Mouse (Mus musculus) T-helper 1 cell (primary cell): ENCODE measurements at regions not wholly inside any gene's neighbourhood (a gene's known extent, or its start where the extent isn't known, plus 50 kb on each side); places are given as distances from the start of the nearest gene placed in this dataset.

Source experiments
- in situ Hi-C: fragments of 300-600 bp; cut with MboI, MseI; formaldehyde crosslinking; loops from one replicate; pipeline ENCODE4 v1.15.1; 2025; ENCODE audit warnings: high pct_unique_total_duplicates

DNA sequence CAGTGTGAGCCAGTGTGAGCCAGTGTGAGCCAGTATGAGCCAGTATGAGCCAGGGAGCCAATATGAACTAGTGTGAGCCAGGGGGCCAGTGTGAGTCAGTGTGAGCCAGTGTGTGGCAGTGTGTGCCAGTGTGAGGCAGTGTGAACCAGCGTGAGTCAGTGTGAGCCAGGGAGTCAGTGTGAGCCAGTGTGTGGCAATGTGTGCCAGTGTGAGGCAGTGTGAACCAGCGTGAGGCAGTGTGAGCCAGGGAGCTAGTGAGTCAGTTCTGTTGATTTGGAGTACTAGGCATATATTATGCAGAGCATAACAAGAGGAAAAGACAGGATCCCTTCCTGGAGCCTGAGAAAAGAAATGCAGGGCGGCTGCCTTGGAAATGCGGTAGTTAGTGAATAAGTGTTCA is 82.7 kb upstream of the Zfhx3 start:
- in situ Hi-C loops: no loop called here

- in situ Hi-C loops: no loop called here
These were observed 82.2 kb upstream of the Zfhx3 start for GRCm38 (mm10) chr8:107860251-107860650.

DNA sequence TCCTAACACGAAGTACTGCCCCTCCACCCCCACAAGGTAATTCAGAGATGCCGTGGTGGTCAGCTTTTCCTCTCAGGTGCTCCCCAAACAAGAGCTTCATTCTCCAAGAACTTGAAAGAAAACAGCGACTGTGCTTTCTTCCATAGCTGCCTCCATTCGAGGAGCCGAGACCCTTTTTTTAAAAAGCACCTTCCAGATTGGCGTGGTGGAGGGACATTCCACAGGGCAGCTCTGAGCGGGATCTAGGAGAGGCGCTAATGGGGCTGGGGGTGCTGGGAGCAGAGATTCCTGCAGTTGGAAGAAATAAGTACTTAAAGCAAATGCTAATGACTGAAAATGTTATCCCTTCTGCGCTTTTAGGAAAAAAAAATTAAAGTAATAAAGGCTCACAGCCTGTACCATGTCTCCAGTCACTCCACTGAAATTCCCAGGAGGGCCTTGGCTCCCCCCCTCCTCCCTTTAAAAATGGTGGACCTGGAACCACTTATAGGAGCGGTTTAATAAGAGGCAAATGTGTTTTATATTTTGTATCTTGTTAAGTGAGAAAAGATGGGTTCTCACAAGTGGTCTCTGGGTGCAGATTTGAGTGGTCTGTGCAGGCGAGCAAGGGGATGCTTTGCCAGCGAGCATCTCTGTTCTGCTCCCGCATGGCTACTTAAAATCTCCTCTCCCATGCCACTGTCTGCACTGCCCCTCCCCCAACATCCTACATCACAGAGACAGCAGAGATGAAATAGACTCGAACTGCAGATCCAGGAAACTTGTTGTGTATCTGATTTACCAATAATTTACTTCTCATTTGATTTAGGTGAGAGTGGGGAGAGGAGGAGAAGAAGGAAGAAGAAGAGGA is 77.4 kb upstream of the Zfhx3 start:
- in situ Hi-C loops: no loop called here

GRCm38 (mm10) chr8:107865744-107866143 is 76.7 kb upstream of the Zfhx3 start:
- in situ Hi-C loops: no loop called here

DNA sequence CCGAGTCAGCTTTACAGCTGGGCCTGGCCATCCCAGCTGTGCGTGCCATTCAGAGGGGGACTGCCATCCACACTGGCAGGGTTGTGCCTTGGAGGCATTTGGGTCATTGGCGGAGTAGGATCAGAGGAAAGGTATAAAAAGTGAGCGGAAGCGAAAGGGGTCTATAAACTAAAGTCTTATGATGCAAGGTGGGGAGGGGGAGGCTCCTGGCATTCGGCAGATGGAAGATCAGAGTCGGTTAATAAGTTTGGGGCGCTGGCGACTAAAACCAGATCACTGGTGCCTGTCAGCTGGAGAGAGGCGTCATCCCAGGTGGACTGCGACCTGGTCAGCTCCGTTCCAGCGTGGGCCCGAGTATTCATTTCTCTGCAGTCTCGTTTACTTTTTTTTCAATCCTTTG is 70.7 kb upstream of the Zfhx3 start:
- in situ Hi-C loops: no loop called here

GRCm38 (mm10) chr8:107872121-107872520 is 70.3 kb upstream of the Zfhx3 start:
- in situ Hi-C loops: no loop called here

GRCm38 (mm10) chr8:107876455-107876854 is 66.0 kb upstream of the Zfhx3 start:
- in situ Hi-C loops: no loop called here

DNA sequence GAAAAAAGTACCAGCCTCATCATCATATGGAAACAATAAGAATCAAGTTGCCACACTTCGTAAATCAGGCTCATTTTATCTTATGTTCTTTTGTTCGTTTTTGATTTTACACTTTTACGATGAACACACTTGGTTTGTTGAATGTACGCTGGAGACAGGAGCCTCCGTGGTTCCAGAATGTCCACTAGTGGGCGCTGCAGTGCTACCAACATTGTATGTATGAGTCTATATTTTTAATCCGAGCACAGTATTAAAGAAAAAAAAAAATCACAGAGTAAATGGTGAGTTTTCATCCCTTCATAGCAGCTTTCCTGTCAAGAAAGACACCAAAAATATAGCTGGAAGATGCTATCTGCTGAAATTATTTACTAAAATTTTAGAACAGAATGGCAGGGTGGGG is 60.6 kb upstream of the Zfhx3 start:
- in situ Hi-C loops: no loop called here

DNA sequence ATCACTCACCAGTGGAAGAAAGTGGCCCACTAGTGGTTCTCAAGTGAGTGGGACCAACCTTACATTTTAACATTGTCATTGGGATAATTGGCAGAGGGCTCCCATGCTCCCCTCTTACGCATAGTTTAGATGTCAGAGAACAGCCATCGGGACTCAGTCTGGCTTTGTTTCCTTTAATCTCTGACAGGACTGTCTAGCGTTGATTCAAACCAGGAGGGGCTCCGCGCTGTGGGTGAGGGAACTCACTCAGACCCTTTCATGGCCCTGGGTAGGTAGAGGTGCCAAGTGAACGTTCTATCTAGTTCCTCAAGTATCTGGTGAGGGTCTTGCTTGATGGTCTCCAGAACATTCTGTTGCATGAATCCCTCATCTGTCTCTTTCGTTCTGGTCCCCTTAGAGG is 56.9 kb upstream of the Zfhx3 start:
- in situ Hi-C loops: no loop called here

GRCm38 (mm10) chr8:107885971-107886370 is 56.5 kb upstream of the Zfhx3 start:
- in situ Hi-C loops: no loop called here

- in situ Hi-C loops: no loop called here
These were observed 55.8 kb upstream of the Zfhx3 start for GRCm38 (mm10) chr8:107886516-107887253.

DNA sequence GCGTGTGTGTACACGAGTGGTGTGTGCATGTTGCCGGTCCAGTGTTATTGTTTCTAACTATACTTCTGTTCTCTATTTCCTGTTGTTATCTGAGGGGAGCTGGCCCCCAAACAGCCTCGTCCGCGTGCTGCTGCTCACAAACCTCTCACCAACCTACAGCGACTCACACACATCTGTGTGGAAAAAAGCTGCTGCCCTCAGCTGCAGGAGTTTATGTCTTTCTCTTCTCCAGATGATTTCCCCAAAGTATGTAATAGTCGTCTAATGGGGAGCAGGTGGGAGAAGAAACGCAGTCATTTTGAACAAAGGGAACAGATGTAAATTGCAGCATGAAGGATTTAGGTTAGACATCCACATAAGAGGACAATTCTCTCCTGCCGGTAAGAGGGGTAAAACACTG is 55.1 kb upstream of the Zfhx3 start:
- in situ Hi-C loops: no loop called here

DNA sequence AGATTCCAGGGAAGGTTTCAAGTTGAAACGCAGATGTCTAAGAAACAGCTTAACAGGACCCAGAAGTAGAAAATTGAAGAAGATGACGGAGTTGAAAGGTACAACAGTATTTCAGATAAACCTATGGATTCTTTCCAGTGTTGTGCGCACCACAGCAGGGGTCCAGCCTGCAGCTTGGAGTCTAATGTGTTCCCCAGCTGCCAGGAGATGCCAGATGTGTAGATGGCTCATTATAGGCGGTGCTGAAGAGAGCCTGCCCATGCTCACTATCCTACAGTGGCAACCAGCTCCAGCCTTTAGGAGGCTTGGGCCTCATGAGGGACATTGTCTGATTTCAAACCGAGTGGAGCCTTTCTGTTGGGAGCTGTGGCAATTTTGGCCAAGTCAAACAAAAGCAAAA is 51.5 kb upstream of the Zfhx3 start:
- in situ Hi-C loops: no loop called here
